Mouse (Mus musculus) spleen, embryonic (tissue): ENCODE data around the gene 4933430I17Rik.
"Not testable (repeated sequence)": the region's sequence is repeated elsewhere in the genome, so short reads cannot be mapped to it uniquely, and the experiment has no call there.

Experiments
- CTCF ChIA-PET: fragments of 350-600 bp; sonication (Branson Sonifier 250); formaldehyde crosslinking; loops from one replicate; lab custom pipeline; 2022; lab: Charles Lee

4933430I17Rik gene

GRCm38 (mm10) chr4:62524651-62525488 lies at the start of gene 4933430I17Rik, which contains the start of gene Pole3:
TSS of gene 4933430I17Rik (plus strand) at chr4:62525369.
TSS of gene Pole3 (minus strand) at chr4:62525068.
- CTCF ChIA-PET = interaction anchor here (0.7 kb wide), 3 partner anchors 43 to 1017 kb away, joined by 3 to 12 read pairs (median 6); no protein-coding TSS in a partner anchor

GRCm38 (mm10) chr4:62475793-62476192 lies 49.4 kb upstream of the 4933430I17Rik start:
- CTCF ChIA-PET = interaction anchor here (0.6 kb wide), 1 partner anchor 11 kb away, joined by 5 read pairs; no protein-coding TSS in a partner anchor

GRCm38 (mm10) chr4:62477542-62478244 lies 47.5 kb upstream of the 4933430I17Rik start:
- CTCF ChIA-PET = interaction anchor here (0.7 kb wide), 1 partner anchor 261 kb away, joined by 6 read pairs; no protein-coding TSS in a partner anchor

GRCm38 (mm10) chr4:62479593-62479936 lies 45.6 kb upstream of the 4933430I17Rik start:
- CTCF ChIA-PET = not testable (repeated sequence)

GRCm38 (mm10) chr4:62479937-62480708 lies 45.0 kb upstream of the 4933430I17Rik start, which contains the start of gene Bspry:
TSS of gene Bspry (plus strand) at chr4:62480053.
- CTCF ChIA-PET = no interaction called here

GRCm38 (mm10) chr4:62480709-62481605 lies 44.2 kb upstream of the 4933430I17Rik start:
- CTCF ChIA-PET = no interaction called here

- CTCF ChIA-PET = interaction anchor here (0.7 kb wide), 1 partner anchor 68 kb away, joined by 4 read pairs; no protein-coding TSS in a partner anchor
These were observed 40.2 kb upstream of the 4933430I17Rik start for GRCm38 (mm10) chr4:62484928-62485327.

- CTCF ChIA-PET = interaction anchor here (0.7 kb wide), 1 partner anchor 67 kb away, joined by 4 read pairs; no protein-coding TSS in a partner anchor
These were observed 39.6 kb upstream of the 4933430I17Rik start for GRCm38 (mm10) chr4:62485450-62486161.

GRCm38 (mm10) chr4:62486162-62486696 lies 38.9 kb upstream of the 4933430I17Rik start:
- CTCF ChIA-PET = interaction anchor here (0.7 kb wide), 1 partner anchor 11 kb away, joined by 5 read pairs; no protein-coding TSS in a partner anchor

GRCm38 (mm10) chr4:62487172-62487571 lies 38.0 kb upstream of the 4933430I17Rik start:
- CTCF ChIA-PET = no interaction called here

GRCm38 (mm10) chr4:62487914-62488313 lies 37.3 kb upstream of the 4933430I17Rik start:
- CTCF ChIA-PET = no interaction called here

GRCm38 (mm10) chr4:62492682-62493081 lies 32.5 kb upstream of the 4933430I17Rik start:
- CTCF ChIA-PET = interaction anchor here (0.6 to 1.3 kb wide), 3 partner anchors 9 to 101 kb away, joined by 3 to 4 read pairs (median 4); partner anchors contain the start of gene Hdhd3

- CTCF ChIA-PET = interaction anchor here (1.3 kb wide), 1 partner anchor 8 kb away, joined by 4 read pairs; no protein-coding TSS in a partner anchor
These were observed 30.9 kb upstream of the 4933430I17Rik start for GRCm38 (mm10) chr4:62494230-62494629.

GRCm38 (mm10) chr4:62495946-62496345 lies 29.2 kb upstream of the 4933430I17Rik start:
- CTCF ChIA-PET = no interaction called here

- CTCF ChIA-PET = no interaction called here
These were observed 28.4 kb upstream of the 4933430I17Rik start for GRCm38 (mm10) chr4:62496815-62497214.

GRCm38 (mm10) chr4:62500799-62501198 lies 24.4 kb upstream of the 4933430I17Rik start:
- CTCF ChIA-PET = no interaction called here

- CTCF ChIA-PET = interaction anchor here (0.9 to 1.3 kb wide), 2 partner anchors 8 to 28 kb away, joined by 3 to 4 read pairs; no protein-coding TSS in a partner anchor
These were observed 23.6 kb upstream of the 4933430I17Rik start for GRCm38 (mm10) chr4:62501534-62501933.

- CTCF ChIA-PET = interaction anchor here (0.9 to 1.3 kb wide), 2 partner anchors 9 to 28 kb away, joined by 3 to 4 read pairs; no protein-coding TSS in a partner anchor
These were observed 23.0 kb upstream of the 4933430I17Rik start for GRCm38 (mm10) chr4:62501964-62502732.
